Mouse (Mus musculus) CD8-positive naive resting alpha-beta T cell, adult 2 months (primary cell): ENCODE measurements around the gene Krt28.

Experiments used
- DNase-seq, 2 experiments: peaks; one replicate each; pipeline ENCODE4 v3.0.0; 2022; ENCODE audit warnings: low read depth in 2 of 2, low spot score in 2 of 2

Gene Krt28

DNA sequence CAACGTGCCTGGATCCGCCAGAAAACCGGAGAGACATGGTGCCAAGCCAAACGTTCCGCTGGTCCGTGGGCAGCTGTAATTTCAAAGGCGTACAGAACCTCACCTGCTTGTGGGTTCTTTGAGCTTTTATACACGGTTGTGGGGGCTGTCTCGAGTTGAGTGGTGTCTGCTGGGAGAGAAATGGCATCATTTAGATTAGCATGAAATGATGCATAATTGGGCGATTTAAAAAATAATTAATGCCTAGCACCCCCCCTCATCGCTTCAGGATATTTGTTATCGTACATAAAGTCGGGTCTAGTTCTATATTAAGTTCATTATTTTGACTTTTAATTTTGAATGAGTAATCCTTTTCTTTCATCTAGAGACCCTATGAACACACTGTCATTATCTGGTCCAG is at the start of gene Krt28:
Gene Krt28 (minus strand): TSS at position 101 of the 400 bp plus-strand sequence.
- DNase-seq, result no peak

DNA sequence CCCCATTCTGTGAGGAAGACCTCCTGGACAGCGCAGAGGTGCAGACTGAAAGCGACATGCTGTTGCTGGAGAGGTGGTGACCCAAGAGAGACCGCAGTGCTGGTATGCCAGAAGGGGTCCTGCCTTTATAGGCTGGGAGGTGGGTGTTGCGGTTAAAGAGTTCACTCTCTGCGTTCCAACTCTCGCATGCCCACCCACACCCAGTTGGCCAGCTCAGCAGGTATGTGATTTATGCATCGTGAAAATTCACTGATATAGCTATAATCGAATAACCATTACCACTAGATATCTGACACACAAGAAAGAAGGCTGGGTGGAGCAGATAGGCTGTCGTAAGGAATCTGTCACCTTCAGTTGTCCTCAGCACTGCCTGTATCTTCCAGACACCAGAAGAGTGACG is 47.5 kb upstream of the Krt28 start, which contains the start of gene Krt12:
Gene Krt12 (minus strand): TSS at position 101 of the 400 bp plus-strand sequence.
- DNase-seq, result no peak

DNA sequence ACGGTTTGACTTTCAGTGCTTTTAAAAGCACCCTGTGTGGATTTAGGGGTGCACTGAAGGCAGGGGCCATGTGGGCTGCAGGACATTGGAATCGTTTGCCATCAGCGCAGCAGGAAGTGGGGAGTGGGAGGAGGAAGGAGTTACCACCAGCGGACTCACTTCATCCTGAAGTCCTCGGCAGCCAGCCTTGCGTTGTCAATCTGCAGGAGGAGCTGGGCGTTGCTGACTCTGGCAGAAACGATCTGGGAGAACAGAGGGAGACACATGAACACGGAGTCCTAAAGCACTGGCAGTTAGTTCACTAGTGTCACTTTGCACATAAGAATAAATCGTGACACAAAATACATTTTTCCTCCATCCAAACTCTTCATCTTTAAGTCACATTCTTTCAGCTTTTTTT is 45.9 kb upstream of the Krt28 start:
- no peak for DNase-seq

DNA sequence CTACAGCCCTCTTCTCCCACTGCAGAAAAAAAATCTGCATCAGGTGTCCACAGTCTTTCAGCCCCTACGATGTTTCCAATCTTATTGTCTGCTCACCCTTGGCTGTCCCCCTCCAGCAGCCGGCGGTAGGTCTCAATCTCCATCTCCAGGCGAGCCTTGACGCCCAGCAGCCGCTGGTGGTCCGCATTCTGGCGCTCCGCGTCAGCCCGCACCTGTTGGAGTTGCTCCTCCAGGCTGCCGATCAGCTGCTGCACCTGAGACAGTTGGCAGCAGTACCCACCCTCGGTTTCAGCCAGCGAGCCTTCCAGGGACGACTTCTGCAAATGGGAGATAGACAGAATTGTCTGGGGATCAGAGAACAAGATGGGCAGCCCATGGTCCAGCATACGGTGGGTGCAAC is 43.1 kb upstream of the Krt28 start:
- DNase-seq, result no peak

DNA sequence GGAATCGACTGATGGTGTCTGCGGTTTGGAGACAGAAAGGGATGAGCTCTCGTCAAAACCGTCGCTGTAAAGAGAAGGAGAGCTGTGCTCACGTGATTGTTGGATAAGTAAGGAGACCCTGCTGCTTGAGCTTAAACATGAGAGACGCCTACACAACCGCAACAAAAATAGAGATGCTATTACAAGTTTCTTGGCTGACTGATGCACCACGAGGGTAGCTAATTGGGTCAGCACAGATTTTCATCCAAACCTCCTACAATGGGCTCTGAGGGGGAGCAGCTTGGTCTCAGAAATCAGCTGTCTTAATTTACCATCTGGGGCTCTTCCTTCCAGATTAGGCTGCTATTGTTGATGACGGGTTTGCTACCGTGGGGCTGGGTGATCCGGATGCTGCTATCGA is 42.2 kb upstream of the Krt28 start:
- DNase-seq, result no peak

DNA sequence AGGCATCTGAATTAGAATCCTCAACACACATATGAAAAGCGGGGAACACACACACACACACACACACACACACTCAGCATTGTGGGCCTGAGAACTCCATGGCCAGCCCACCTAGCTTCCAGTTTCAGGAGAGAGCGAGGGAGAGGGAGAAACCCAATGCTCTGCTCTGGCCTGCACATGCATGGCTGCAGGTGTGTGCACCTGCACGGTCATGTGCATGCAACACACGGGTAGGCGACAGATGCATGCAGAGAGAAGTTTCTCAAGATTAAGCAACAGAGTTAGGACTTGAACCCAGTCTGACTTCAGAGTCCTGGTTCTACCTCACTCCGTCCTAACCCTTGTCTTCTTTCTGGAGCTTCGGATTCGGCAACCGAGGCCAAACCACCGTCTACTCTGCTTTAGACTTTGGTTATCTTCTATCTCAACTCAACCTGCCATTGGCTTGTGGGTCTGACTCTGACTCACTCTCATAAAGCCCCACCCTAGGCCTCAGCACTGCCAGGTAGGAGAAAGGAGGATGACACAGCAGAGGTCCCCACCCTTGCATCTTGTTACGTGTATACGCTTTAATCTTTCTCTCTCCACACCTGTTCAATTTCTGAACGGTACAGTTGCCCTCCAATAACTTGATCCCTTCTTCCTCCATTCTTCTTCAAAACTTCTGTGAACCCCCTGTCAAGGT is 39.9 kb upstream of the Krt28 start:
- no peak for DNase-seq

DNA sequence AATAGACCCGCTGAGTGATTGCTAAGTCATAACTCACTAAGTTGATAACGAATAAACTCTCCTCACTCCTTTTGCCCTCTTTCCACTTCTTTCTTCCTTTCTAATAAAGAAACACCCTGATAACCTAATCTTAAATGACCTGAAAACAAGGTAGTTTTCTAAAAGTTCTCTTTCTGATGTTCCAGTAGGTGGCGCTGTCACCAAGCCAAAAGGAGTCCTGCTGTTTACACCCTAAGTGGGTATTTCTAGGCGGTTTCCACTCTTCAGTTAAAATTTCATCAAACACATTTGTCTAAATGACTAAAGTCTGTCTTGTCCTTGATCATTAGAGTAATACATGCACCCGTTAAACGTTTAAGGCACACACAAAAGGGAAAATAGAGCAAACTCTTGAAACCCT is 38.5 kb upstream of the Krt28 start:
- peak in 1 of 2 experiments; percentile 2 for DNase-seq

DNA sequence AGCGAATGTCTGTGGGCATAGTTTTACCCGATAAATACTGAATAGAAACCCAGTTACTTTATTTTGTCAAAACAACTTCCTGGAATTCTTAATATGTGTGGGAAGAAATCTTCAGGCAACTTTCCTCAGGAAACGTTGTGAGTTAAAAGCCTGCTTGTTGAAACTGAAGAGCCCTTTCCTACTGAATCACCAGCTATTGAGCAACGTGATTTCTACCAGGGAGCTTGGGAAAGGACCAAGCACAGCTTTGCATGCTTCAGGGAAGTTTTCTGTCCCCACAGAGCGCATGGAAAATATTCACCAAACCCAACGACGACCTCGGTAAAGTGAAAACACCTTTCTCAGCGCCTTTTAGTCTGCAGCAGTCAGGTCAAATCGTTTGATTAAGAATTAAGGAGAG is 31.5 kb upstream of the Krt28 start:
- no peak for DNase-seq

DNA sequence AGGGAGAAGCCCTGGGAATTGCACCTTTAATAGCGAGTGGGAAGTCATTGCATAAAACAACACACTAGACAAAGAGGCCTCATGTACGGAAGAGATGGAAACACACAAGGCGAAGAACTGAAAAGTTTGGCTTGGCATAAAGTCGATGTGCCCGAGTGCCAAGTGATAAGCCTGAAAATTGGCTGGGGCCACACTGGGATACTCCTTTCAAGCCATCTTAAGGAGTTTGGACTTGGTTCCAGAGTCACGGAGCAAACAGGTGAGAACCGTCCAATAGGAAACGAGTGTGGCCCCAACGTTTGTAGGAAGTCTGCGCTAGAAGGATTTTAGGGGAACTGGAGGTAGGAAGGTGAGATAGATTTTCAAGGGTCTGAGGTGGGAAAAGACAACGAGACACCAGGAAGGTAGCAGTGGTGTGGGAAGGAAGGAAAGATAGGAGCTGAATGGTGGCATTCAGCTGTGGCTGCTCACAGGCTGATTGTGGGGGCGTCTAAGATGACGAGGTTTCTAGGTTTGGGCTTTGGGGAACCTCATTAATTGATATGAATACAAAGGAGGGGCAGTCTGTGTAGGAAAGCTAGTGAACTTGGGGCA is 25.4 kb upstream of the Krt28 start:
- no peak for DNase-seq

DNA sequence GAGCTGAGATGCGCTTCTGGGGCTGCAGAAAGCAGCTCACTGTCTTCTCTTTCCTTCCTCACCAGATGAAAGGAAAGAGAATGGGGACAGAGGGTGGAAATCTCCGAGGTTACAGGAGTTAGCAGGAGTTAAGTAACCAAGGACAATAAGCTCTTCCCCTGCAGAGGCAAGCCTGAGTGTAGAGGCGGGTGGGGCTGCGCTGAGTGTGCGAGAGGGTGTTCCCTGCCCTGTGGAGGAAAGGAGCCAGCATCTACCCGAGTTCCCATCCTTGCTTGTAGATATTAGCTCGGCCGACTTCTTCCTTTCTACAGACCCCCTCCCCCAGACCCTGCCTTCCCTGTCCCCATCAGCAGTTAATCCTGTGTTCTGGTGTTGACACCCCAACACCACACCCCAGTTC is 24.1 kb upstream of the Krt28 start:
- DNase-seq, result no peak

DNA sequence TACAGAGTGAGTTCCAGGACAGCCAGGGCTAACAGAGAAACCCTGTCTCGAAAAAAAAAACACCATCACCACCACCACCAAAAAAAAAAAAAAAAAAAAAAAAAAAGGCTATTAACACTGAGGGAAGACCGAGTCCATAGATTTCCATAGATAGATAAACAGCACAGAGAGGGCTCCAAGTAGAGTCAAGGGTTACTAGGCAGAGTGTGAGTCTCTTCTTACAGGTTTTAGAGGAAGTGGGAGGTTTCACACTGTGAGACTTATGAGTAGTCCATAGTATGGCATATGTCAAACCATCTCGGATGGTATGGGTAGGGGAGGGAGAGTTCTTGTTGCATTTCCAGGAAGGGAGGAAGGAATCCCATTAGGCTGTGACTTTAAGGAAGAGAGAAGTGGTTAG is 23.4 kb upstream of the Krt28 start:
- no peak for DNase-seq

DNA sequence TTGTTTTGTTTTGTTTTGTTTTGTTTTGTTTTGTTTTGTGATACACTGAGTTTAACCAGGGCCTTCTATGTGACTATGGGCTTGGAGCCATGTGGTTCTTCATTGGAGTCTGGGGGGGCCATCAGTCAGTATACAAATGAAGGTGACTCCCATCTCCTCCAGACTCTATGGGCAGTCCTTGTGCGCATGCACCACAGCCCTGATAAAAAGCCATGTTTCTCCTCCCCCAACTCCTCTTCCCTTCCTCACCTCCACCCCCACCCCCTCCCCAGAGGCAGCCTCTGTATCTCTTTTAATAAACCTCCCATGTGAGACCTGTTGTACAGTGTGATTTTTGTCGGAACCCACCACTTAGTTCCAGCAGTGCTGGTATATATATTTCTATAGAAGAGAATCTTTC is 22.0 kb upstream of the Krt28 start:
- no peak for DNase-seq

DNA sequence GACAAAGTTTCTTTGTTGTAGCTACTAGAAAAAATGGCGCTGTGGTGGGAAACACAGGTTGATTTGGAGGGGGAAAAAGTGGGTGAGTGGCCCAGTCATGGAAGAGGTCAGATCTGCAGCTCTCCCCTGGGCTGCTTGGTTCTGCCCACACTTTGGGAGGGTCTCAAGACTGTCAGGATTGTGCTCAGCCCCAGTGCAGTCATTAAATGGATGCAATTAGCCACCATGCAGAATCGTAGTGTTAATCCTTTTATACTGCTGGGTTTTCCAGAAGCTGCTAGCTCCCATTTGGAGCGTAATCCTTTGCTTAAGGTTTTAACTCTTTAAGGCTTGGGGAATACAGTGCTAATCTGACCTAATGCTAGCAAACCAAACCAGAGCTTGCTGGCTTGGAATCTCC is 21.3 kb upstream of the Krt28 start:
- no peak for DNase-seq

DNA sequence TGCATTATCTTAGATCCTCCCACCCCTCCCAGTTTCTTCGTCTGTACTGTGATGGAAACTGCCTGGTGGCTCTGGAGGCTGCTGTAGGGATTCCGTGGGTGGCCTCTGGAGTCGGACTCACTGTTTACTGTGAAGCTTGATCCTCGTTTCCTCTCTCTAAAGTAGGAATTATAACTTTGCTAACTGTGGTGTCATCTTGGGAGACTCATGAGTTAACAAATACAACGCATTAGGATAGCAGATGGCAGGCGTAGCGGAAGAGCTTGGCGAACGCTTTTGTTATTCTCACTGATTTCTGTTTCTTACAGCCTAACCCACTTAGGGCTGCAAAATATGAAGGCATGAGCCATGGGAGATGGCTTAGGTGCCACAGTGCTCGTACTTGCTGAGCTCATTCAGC is 17.8 kb upstream of the Krt28 start:
- DNase-seq, result no peak

DNA sequence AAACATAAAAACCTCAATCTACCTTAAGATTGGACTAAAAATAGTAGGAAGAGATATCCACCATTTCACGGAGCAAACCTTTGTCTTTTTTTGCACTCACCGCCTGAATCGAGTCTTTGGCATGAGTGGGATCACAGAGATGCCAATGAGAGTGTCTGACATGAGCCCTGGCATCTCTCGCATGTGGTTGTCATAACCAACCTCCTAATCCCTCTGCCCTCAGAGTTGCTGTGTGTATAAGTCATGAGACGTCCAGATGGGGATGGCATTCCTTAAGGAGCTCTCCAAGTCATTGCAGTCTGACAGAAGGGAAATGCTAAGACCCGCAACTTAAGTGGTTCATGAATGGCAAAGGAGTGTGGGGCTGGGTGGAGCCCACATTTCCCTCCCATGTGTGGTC is 16.7 kb upstream of the Krt28 start:
- no peak for DNase-seq

DNA sequence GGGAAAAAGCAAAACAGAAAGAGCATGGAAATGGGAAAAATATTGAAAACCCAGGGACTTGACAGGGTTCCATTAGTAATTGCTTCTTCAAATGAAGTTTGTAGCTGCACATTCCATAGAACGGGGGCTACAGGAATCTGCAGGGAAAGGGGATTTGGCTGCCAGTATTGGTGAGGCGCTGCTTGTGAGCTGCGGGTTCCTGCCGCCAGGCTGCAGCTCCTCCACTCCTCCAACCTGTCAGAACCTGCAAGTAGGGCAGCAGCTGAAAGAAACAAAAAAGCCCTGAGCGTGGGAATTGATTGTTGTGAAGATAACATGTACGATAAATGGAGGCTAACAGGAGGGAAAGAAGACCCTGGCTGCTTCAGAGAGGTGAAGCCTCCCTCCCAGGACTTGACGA is 16.2 kb upstream of the Krt28 start:
- no peak for DNase-seq

DNA sequence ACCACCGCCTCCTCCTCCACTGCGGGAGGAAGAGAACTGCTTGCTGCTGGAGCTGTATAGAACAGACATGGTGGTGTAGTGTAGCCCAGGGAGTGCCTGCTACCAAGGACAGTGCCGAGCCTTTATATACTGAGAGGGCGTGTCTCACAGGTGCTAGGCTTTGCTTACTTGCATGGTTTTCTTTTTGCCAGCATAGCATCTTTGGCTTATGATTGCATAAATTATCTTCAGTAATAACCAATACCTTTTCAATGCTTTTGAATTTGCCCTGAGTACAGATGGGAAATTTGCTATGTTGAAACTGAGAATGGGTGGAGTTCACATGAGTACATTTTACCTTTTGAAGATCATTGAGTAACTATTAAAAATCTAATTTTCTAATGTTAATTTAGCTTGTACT is 14.6 kb upstream of the Krt28 start, which contains the start of gene Krt10:
Gene Krt10 (minus strand): TSS at position 101 of the 400 bp plus-strand sequence.
- DNase-seq, result no peak

DNA sequence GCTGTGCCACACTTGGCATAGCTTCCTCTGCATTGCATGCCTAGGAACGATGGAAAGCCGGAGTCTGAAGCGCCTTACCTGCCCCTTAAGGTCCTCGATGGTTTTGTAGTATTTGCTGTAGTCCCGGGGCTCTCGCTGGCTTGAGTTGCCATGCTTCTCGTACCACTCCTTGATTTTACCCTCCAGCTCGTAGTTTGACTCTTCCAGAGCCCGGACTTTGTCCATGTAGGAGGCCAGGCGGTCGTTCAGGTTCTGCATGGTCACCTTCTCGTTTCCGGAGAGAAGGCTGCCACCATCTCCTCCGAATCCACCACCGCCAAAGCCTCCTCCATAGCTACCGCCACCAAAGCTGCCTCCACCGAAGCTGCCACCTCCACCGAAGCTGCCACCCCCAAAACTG is 14.0 kb upstream of the Krt28 start:
- no peak for DNase-seq

DNA sequence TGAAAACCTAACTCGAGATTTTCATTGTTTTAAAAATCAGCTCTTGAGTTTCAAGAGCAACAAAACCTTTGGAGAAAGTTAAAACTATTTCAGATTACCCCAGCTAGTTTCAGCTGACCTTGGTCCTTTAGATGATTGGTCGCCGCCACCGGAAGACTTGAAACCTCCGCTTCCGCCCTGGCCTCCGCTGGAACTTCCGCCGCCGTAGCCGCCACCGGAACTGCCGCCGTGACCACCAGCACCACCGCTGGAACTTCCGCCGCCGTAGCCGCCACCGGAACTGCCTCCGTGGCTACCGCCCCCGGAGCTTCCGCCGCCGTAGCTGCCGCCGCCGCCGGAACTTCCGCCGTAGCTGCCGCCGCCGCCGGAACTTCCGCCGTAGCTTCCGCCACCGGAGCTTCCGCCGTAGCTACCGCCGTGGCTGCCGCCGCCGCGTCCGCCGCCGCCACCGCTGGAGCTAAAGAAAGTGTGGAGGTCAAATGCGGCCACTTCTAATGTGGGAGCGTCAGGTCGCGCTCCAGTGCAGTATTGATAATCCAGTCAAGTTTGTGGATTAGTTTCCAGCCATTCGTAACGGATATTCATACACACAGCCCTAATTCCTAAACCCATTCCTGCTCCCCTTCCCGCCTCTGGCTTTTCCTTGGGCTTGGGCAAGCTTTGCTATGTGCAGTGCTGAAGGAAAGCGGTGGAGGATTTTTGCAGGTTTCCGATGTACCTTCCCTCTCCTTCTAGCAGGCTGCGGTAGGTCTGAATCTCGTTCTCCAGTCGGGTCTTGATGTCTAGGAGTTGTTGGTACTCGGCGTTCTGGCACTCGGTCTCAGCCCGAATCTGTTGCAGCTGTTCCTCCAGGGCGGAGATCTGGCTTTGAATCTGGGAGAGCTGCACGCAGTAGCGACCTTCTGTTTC is 11.4 kb upstream of the Krt28 start:
- peak; percentile 55 to 65 for DNase-seq

DNA sequence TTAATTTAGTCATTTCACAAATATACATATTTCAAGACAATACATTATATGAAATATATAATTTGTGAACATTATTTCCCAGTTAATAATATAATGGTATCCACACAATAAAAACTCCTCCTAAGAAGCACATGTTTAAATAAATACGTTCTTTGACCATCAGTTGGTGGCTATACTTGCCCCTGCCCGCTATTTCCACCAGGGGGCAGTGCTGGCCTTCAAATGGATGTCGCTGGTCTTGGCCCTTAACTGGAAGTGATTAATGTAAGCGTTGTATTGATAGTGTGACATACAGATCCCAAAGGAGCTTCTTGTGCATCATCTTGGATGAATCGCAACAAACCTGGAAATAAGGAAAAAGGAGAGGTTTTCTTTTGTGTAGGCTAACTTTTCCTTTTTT is 4.9 kb upstream of the Krt28 start:
- DNase-seq, result peak; percentile 55 to 72

DNA sequence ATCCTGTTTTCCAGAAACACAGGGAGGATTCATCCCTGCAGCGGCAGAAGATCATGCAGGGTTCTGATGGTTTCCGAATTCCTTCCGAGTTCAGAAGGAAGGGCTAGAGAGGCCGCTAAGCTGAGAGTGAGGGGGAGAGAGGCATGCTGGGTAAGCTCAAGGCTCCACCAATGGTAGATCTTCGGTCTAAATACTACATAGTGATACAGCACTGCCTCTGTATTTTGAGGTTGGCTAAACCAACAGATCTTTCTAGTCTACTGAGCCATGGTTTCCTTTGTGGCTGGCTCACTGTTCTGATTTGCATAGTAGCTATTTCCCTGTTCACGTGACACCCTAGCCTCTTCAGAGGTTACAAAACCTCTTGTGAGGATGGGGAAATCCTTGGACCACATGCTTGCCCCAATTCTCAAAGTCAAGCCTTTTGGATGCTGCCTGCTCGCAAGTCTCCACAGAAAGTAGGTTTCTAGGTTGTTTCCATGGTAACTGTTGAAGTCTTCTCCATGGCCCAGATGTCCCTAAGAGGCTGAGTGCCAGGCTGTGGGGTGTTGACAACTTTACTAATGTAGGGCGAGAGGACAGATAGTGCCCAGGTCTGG is 4.8 kb downstream of the Krt28 start:
- no peak for DNase-seq

DNA sequence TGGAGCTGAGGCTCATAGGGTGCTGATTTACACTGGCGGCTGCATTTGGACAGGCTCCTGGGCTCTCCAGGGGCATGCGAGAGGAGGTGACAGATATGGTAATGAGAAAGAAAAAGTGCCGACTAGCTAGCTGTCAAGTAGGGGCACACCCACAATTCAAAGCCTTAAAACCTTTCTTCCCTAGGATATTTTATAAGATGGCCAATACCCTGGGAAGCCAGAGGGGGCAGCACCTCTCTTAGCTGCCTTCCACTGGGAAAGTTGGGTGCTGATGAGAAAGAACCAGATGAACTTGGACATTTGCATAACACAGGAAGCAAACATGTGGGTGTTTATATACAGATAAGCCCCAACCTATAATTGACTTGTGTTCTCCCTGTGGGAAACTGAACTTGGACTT is 5.5 kb downstream of the Krt28 start:
- no peak for DNase-seq
